Mouse (Mus musculus): ENCODE results near the gene Trir.

GRCm38 (mm10) chr8:84989810-84990209 is 36.8 kb upstream of the Trir start:
- TF ChIP-seq MAFK (IDR thresholded peaks at IDR 0.05; ENCODE audit: insufficient read depth, low read depth, low read length) (no peak), ZC3H11A (IDR thresholded peaks at IDR 0.05; ENCODE audit: borderline replicate concordance, low read depth, low read length) (0 out of 2 replicates have a peak, but pooled peaks have one; percentile 27), ZNF384 (IDR thresholded peaks at IDR 0.05; ENCODE audit: low read depth, low read length) (no peak; the same call in 1 of the 2 replicates)
